Mouse (Mus musculus) kidney, embryonic 14.5 days (tissue): Measurements from ENCODE around the gene Kcnc1. TPM values are rescaled to one million over a fixed set of nuclear protein-coding genes. Genes with fewer than 3 reads are reported as not detected.

Experiments used
- ATAC-seq: fragments of 200-750 bp; cut with Nextera tagmentation; 2 replicates; pipeline ENCODE4 v1.8.0; 2017; ENCODE audit warnings: moderate number of reproducible peaks, mild to moderate bottlenecking, moderate TSS enrichment, moderate library complexity; ENCODE audit not compliant: low FRiP score, low TSS enrichment
- H3K27ac ChIP-seq: fragments of 300-500 bp; sonication (generic); 2 replicates; pipeline ENCODE4 v1.5.1; 2014; ENCODE audit warnings: low read depth, mild to moderate bottlenecking, low read length, moderate library complexity, mixed read lengths
- H3K27me3 ChIP-seq: fragments of 300-500 bp; sonication (generic); 2 replicates; pipeline ENCODE4 v1.6.1; 2014; ENCODE audit warnings: mild to moderate bottlenecking, low read length; ENCODE audit not compliant: control insufficient read depth, insufficient read depth
- H3K36me3 ChIP-seq: fragments of 300-500 bp; sonication (generic); 2 replicates; pipeline ENCODE4 v1.6.1; 2014; ENCODE audit warnings: low read length, mixed read lengths; ENCODE audit not compliant: control insufficient read depth, insufficient read depth
- H3K4me1 ChIP-seq: fragments of 300-500 bp; sonication (generic); 2 replicates; pipeline ENCODE4 v1.6.1; 2014; ENCODE audit warnings: low read length, mixed read lengths; ENCODE audit not compliant: control insufficient read depth, insufficient read depth
- H3K4me2 ChIP-seq: fragments of 300-500 bp; sonication (generic); replicated peaks from 2 replicates; pipeline ENCODE4 v1.6.1; 2014; ENCODE audit warnings: low read depth, mild to moderate bottlenecking, low read length
- H3K4me3 ChIP-seq: fragments of 300-500 bp; sonication (generic); 2 replicates; pipeline ENCODE4 v1.5.1; 2014; ENCODE audit warnings: mild to moderate bottlenecking, low read length
- H3K9ac ChIP-seq: fragments of 300-500 bp; sonication (generic); 2 replicates; pipeline ENCODE4 v1.6.1; 2014; ENCODE audit warnings: low read depth, mild to moderate bottlenecking, low read length, moderate library complexity
- H3K9me3 ChIP-seq: fragments of 300-500 bp; sonication (generic); 2 replicates; pipeline ENCODE4 v1.6.1; 2016; ENCODE audit warnings: low read length; ENCODE audit not compliant: control insufficient read depth
- WGBS: fragments of 180-500 bp; shearing (Covaris S2); extraction: QIAGEN DNeasy Blood & Tissue Kit; methylation state at CpG from one replicate; pipeline ENCODE4 v1.1.7; 2014; 5-methylcytosine and 5-hydroxymethylcytosine counted together
- polyA plus RNA-seq: library from polyadenylated mRNA; unstranded; fragments of >200 nt; fragmentation: Nextera tagmentation; extraction: Ambion mirVana; gene quantifications from 2 replicates; pipeline ENCODE4 v1.2.1, GENCODE M21; 2014

Kcnc1 gene
- polyA plus RNA-seq, 1 experiment from 2014 or later = not detected

GRCm38 (mm10) chr7:46410727-46411126, 14.4 kb downstream of the Kcnc1 start:
- Histone ChIP-seq H3K27me3 (no peaks in the 10 kb centered on the region), H3K9me3 (no peaks in the 10 kb centered on the region), H3K4me1 (no peaks in the 10 kb centered on the region), H3K4me2 (no peak overlapping the region), H3K27ac (no peak overlapping the region), H3K36me3 (no peaks in the 10 kb centered on the region), H3K4me3 (no peak overlapping the region), H3K9ac (no peak overlapping the region)
- WGBS = 70% methylated on average over 6 of the region's 6 CpGs
- no peak for ATAC-seq

- H3K4me1 ChIP-seq = no peaks in the 10 kb centered on the region
- H3K4me2 ChIP-seq = no peak overlapping the region
- 76% methylated on average over 5 of the region's 5 CpGs for WGBS
- no peak overlapping the region for H3K27ac ChIP-seq
- H3K9me3 ChIP-seq = no peaks in the 10 kb centered on the region
- H3K4me3 ChIP-seq = no peak overlapping the region
- H3K36me3 ChIP-seq = no peaks in the 10 kb centered on the region
- no peak overlapping the region for H3K9ac ChIP-seq
- no peak for ATAC-seq
- H3K27me3 ChIP-seq = no peaks in the 10 kb centered on the region
Observed at GRCm38 (mm10) chr7:46412823-46413222, 16.5 kb downstream of the Kcnc1 start.

- no peak overlapping the region for H3K27ac ChIP-seq
- H3K9ac ChIP-seq = no peak overlapping the region
- 56% methylated on average over 6 of the region's 6 CpGs for WGBS
Observed at GRCm38 (mm10) chr7:46413959-46414725, 17.8 kb downstream of the Kcnc1 start.

GRCm38 (mm10) chr7:46415818-46416425, 19.6 kb downstream of the Kcnc1 start:
- Histone ChIP-seq H3K36me3 (no peaks in the 10 kb centered on the region), H3K9ac (no peak overlapping the region), H3K4me1 (no peaks in the 10 kb centered on the region), H3K4me2 (no peak overlapping the region), H3K4me3 (no peak overlapping the region), H3K27me3 (no peaks in the 10 kb centered on the region), H3K9me3 (no peaks in the 10 kb centered on the region), H3K27ac (no peak overlapping the region)
- no peak for ATAC-seq
- WGBS = 66% methylated on average over 14 of the region's 14 CpGs

More at GRCm38 (mm10) chr7:46413959-46414725, 17.8 kb downstream of the Kcnc1 start:
- H3K9me3 ChIP-seq = no peaks in the 10 kb centered on the region
- no peak overlapping the region for H3K4me3 ChIP-seq
- H3K4me2 ChIP-seq = no peak overlapping the region
- ATAC-seq = no peak
- H3K27me3 ChIP-seq = no peaks in the 10 kb centered on the region
- no peaks in the 10 kb centered on the region for H3K36me3 ChIP-seq
- H3K4me1 ChIP-seq = no peaks in the 10 kb centered on the region

- H3K27me3 ChIP-seq = no peaks in the 10 kb centered on the region
- ATAC-seq = no peak
- H3K9me3 ChIP-seq = no peaks in the 10 kb centered on the region
- H3K4me2 ChIP-seq = no peak overlapping the region
- H3K4me1 ChIP-seq = no peaks in the 10 kb centered on the region
- no peaks in the 10 kb centered on the region for H3K36me3 ChIP-seq
- no peak overlapping the region for H3K9ac ChIP-seq
- no peak overlapping the region for H3K4me3 ChIP-seq
- H3K27ac ChIP-seq = no peak overlapping the region
- WGBS = 76% methylated on average over 7 of the region's 7 CpGs
Observed at GRCm38 (mm10) chr7:46417467-46417866, 21.2 kb downstream of the Kcnc1 start.

GRCm38 (mm10) chr7:46418102-46418622, 21.9 kb downstream of the Kcnc1 start:
- Histone ChIP-seq H3K4me1 (no peaks in the 10 kb centered on the region), H3K4me3 (no peak overlapping the region), H3K4me2 (no peak overlapping the region), H3K9me3 (no peaks in the 10 kb centered on the region), H3K27me3 (no peaks in the 10 kb centered on the region), H3K27ac (no peak overlapping the region), H3K9ac (no peak overlapping the region), H3K36me3 (no peaks in the 10 kb centered on the region)
- ATAC-seq = no peak
- WGBS = 74% methylated on average over 16 of the region's 16 CpGs

- no peaks in the 10 kb centered on the region for H3K4me1 ChIP-seq
- ATAC-seq = no peak
Observed at GRCm38 (mm10) chr7:46421535-46421934, 25.2 kb downstream of the Kcnc1 start.

GRCm38 (mm10) chr7:46422052-46422763, 25.9 kb downstream of the Kcnc1 start:
- Histone ChIP-seq H3K27me3 (no peaks in the 10 kb centered on the region), H3K9ac (no peak overlapping the region), H3K27ac (no peak overlapping the region), H3K4me1 (no peaks in the 10 kb centered on the region), H3K4me3 (no peak overlapping the region), H3K36me3 (no peaks in the 10 kb centered on the region), H3K9me3 (no peaks in the 10 kb centered on the region), H3K4me2 (no peak overlapping the region)
- 76% methylated on average over 8 of the region's 8 CpGs for WGBS
- no peak for ATAC-seq

More at GRCm38 (mm10) chr7:46421535-46421934, 25.2 kb downstream of the Kcnc1 start:
- Histone ChIP-seq H3K9me3 (no peaks in the 10 kb centered on the region), H3K27me3 (no peaks in the 10 kb centered on the region), H3K4me2 (no peak overlapping the region), H3K9ac (no peak overlapping the region), H3K36me3 (no peaks in the 10 kb centered on the region), H3K4me3 (no peak overlapping the region), H3K27ac (no peak overlapping the region)
- 41% methylated on average over 5 of the region's 5 CpGs for WGBS
